Mouse (Mus musculus) testis, adult 2 months (tissue): ENCODE results near the gene Ntn4. TPM values are rescaled to one million over a fixed set of nuclear protein-coding genes. Genes with fewer than 3 reads are reported as not detected.
A peak's percentile ranks its signal among the peaks of the same experiment; 100 is the strongest.

Source experiments
- H3K27ac ChIP-seq: fragments of 200-500 bp; 2 replicates; pipeline ENCODE4 v1.5.1; 2012; ENCODE audit warnings: low read depth, low read length; ENCODE audit not compliant: control insufficient read depth, insufficient read depth
- H3K27me3 ChIP-seq: fragments of 200-500 bp; 2 replicates; pipeline ENCODE4 v1.6.1; 2012; ENCODE audit warnings: mild to moderate bottlenecking, low read length, moderate library complexity; ENCODE audit not compliant: control insufficient read depth, insufficient read depth
- H3K36me3 ChIP-seq: fragments of 200-500 bp; 2 replicates; pipeline ENCODE4 v1.6.1; 2012; ENCODE audit warnings: mild to moderate bottlenecking, low read length; ENCODE audit not compliant: control insufficient read depth, insufficient read depth
- H3K4me1 ChIP-seq: fragments of 200-500 bp; 2 replicates; pipeline ENCODE4 v1.6.1; 2012; ENCODE audit warnings: low read length; ENCODE audit not compliant: control insufficient read depth, insufficient read depth
- H3K4me3 ChIP-seq: fragments of 200-500 bp; 2 replicates; pipeline ENCODE4 v1.5.1; 2012; ENCODE audit warnings: low read depth, mild to moderate bottlenecking, low read length, moderate library complexity, mixed read lengths; ENCODE audit not compliant: control insufficient read depth
- CTCF ChIP-seq: fragments of 200-500 bp; IDR thresholded peaks from 2 replicates; pipeline ENCODE4 v1.5.1; 2012; ENCODE audit warnings: low read depth, mild to moderate bottlenecking, inconsistent platforms, low read length, moderate library complexity; ENCODE audit not compliant: control insufficient read depth, insufficient read depth, insufficient replicate concordance
- POLR2A ChIP-seq: fragments of 200-500 bp; IDR thresholded peaks from 2 replicates; pipeline ENCODE4 v1.6.1; 2012; ENCODE audit warnings: low read depth, mild to moderate bottlenecking, inconsistent platforms, low read length, moderate library complexity; ENCODE audit not compliant: control insufficient read depth
- polyA plus RNA-seq: library from polyadenylated mRNA; depleted of rRNA; stranded (reverse); fragments of >200 nt; gene quantifications from 2 replicates; pipeline ENCODE4 v1.2.3, GENCODE M21; 2012

Gene Ntn4
- polyA plus RNA-seq, 1 experiment, result 3.2 TPM

- no peak for TF ChIP-seq CTCF
- no peak for TF ChIP-seq POLR2A
- H3K36me3 ChIP-seq, result no peaks in the 10 kb centered on the region
- no peak overlapping the region for H3K4me3 ChIP-seq
- H3K27me3 ChIP-seq, result no peaks in the 10 kb centered on the region
- no peak overlapping the region for H3K27ac ChIP-seq
- peaks cover 5% of the 10 kb centered on the region for H3K4me1 ChIP-seq
Measured at GRCm38 (mm10) chr10:93686579-93686978, 46.1 kb downstream of the Ntn4 start.

GRCm38 (mm10) chr10:93687781-93688180 is 47.3 kb downstream of the Ntn4 start:
- H3K36me3 ChIP-seq, result no peaks in the 10 kb centered on the region
- peaks cover 5% of the 10 kb centered on the region for H3K4me1 ChIP-seq
- TF ChIP-seq CTCF, result no peak
- TF ChIP-seq POLR2A, result no peak
- no peak overlapping the region for H3K27ac ChIP-seq
- no peaks in the 10 kb centered on the region for H3K27me3 ChIP-seq
- no peak overlapping the region for H3K4me3 ChIP-seq

- Histone ChIP-seq H3K27ac (0 out of 2 replicates have a peak overlapping the region, but pooled peaks have one; percentile 23), H3K36me3 (no peaks in the 10 kb centered on the region), H3K4me3 (peak overlapping the region; percentile 73), H3K27me3 (no peaks in the 10 kb centered on the region), H3K4me1 (peaks cover 5% of the 10 kb centered on the region)
- TF ChIP-seq CTCF (no peak), POLR2A (no peak)
Measured at GRCm38 (mm10) chr10:93688306-93689171, 48.1 kb downstream of the Ntn4 start.

- H3K27ac ChIP-seq, result no peak overlapping the region
- no peaks in the 10 kb centered on the region for H3K36me3 ChIP-seq
- H3K4me3 ChIP-seq, result no peak overlapping the region
- no peaks in the 10 kb centered on the region for H3K27me3 ChIP-seq
- H3K4me1 ChIP-seq, result peaks cover 5% of the 10 kb centered on the region
- TF ChIP-seq POLR2A, result no peak
- TF ChIP-seq CTCF, result no peak
Measured at GRCm38 (mm10) chr10:93691344-93691743, 50.9 kb downstream of the Ntn4 start.

GRCm38 (mm10) chr10:93695043-93695791 is 54.7 kb downstream of the Ntn4 start:
- H3K27ac ChIP-seq, result no peak overlapping the region
- H3K4me1 ChIP-seq, result no peaks in the 10 kb centered on the region; the same call in 1 of the 2 replicates
- no peaks in the 10 kb centered on the region for H3K27me3 ChIP-seq
- no peak overlapping the region for H3K4me3 ChIP-seq
- no peak for TF ChIP-seq CTCF
- TF ChIP-seq POLR2A, result no peak
- H3K36me3 ChIP-seq, result no peaks in the 10 kb centered on the region

GRCm38 (mm10) chr10:93696001-93696400 is 55.5 kb downstream of the Ntn4 start:
- no peaks in the 10 kb centered on the region for H3K36me3 ChIP-seq
- H3K27me3 ChIP-seq, result no peaks in the 10 kb centered on the region
- H3K4me3 ChIP-seq, result no peak overlapping the region
- TF ChIP-seq POLR2A, result no peak
- no peak for TF ChIP-seq CTCF
- no peak overlapping the region for H3K27ac ChIP-seq
- no peaks in the 10 kb centered on the region; the same call in 1 of the 2 replicates for H3K4me1 ChIP-seq

GRCm38 (mm10) chr10:93697866-93698483 is 57.5 kb downstream of the Ntn4 start:
- Histone ChIP-seq H3K36me3 (no peaks in the 10 kb centered on the region), H3K27me3 (no peaks in the 10 kb centered on the region), H3K4me1 (no peaks in the 10 kb centered on the region; the same call in 1 of the 2 replicates), H3K27ac (no peak overlapping the region), H3K4me3 (no peak overlapping the region)
- TF ChIP-seq POLR2A, result no peak
- TF ChIP-seq CTCF, result no peak
